Mouse (Mus musculus): ENCODE results near the gene Gsdma2. TPM values are rescaled to one million over a fixed set of nuclear protein-coding genes. Genes with fewer than 3 reads are reported as not detected.
A peak's percentile ranks its signal among the peaks of the same experiment; 100 is the strongest.
"Not testable (repeated sequence)": the region's sequence is repeated elsewhere in the genome, so short reads cannot be mapped to it uniquely, and the experiment has no call there.

Gene Gsdma2
- total and polyA plus RNA-seq, 3 experiments: not detected

- Histone ChIP-seq H3K36me3 (ENCODE audit: control insufficient read depth in 1 of 2, insufficient read depth in 2 of 2, low read length in 2 of 2) (no peaks in the 10 kb centered on the region; a peak in 1 of 4 replicates), H3K4me1 (ENCODE audit: control insufficient read depth in 1 of 2, insufficient read depth in 2 of 2, low read length in 2 of 2) (no peaks in the 10 kb centered on the region), H3K9me3 (replicated peaks; ENCODE audit: insufficient read depth, low read length) (no peaks in the 10 kb centered on the region), H3K9ac (ENCODE audit: control insufficient read depth, low read depth, low read length, poor library complexity, severe bottlenecking) (no peak overlapping the region), H3K4me3 (ENCODE audit: control insufficient read depth in 1 of 2, insufficient read depth in 1 of 2, low read depth in 2 of 2, low read length in 2 of 2) (no peak overlapping the region), H3K27ac (ENCODE audit: control insufficient read depth, low read depth, low read length) (no peak overlapping the region), H3K79me2 (ENCODE audit: control insufficient read depth, insufficient read depth, low read length, poor library complexity) (no peaks in the 10 kb centered on the region), H3K27me3 (ENCODE audit: control insufficient read depth in 1 of 2, insufficient read depth in 2 of 2, low read length in 2 of 2) (peaks cover 1 to 10% of the 10 kb centered on the region in 2 experiments; a peak in 3 of 4 replicates)
- no peak for DNase-seq (ENCODE audit: low read depth, low spot score)
- no peak for TF ChIP-seq RCOR1 (IDR thresholded peaks at IDR 0.05; ENCODE audit: low read depth, low read length)
Observed at GRCm38 (mm10) chr11:98628706-98629105, 17.9 kb upstream of the Gsdma2 start.

DNA sequence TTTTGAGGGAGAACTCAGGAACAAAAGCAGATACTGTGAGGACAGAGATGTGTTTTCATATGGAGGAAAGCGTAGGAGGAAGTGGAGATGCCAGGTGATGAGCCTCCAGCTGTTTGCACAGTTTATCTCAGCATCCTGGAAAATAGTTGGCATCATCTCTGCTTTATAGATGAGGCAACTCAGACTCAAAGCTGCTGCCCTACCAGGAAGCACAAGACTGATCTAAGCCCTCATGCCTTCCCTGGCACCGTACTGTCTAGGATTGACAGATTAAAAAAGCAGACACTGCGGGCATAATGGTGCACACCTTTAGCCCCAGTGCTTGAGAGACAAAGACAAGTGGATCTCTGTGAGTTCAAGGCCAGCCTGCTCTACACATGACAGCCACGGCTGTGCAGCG lies 15.9 kb upstream of the Gsdma2 start:
- H3K27ac ChIP-seq (ENCODE audit: control insufficient read depth, low read depth, low read length): no peak overlapping the region
- H3K4me3 ChIP-seq (ENCODE audit: control insufficient read depth in 1 of 2, insufficient read depth in 1 of 2, low read depth in 2 of 2, low read length in 2 of 2): no peak overlapping the region
- H3K27me3 ChIP-seq (ENCODE audit: control insufficient read depth in 1 of 2, insufficient read depth in 2 of 2, low read length in 2 of 2): peaks cover 1 to 10% of the 10 kb centered on the region in 2 experiments; a peak in 3 of 4 replicates
- no peaks in the 10 kb centered on the region for H3K4me1 ChIP-seq (ENCODE audit: control insufficient read depth in 1 of 2, insufficient read depth in 2 of 2, low read length in 2 of 2)
- no peaks in the 10 kb centered on the region for H3K79me2 ChIP-seq (ENCODE audit: control insufficient read depth, insufficient read depth, low read length, poor library complexity)
- no peaks in the 10 kb centered on the region for H3K9me3 ChIP-seq (replicated peaks; ENCODE audit: insufficient read depth, low read length)
- no peak overlapping the region for H3K9ac ChIP-seq (ENCODE audit: control insufficient read depth, low read depth, low read length, poor library complexity, severe bottlenecking)
- H3K36me3 ChIP-seq (ENCODE audit: control insufficient read depth in 1 of 2, insufficient read depth in 2 of 2, low read length in 2 of 2): no peaks in the 10 kb centered on the region
- TF ChIP-seq HCFC1 (IDR thresholded peaks at IDR 0.05; ENCODE audit: low read depth, low read length) (no peak), ETS1 (IDR thresholded peaks at IDR 0.05; ENCODE audit: low read depth, low read length) (peak; percentile 19; the same call in 1 of the 2 replicates)
- DNase-seq (ENCODE audit: low read depth, low spot score): no peak

GRCm38 (mm10) chr11:98635312-98635970 lies 11.1 kb upstream of the Gsdma2 start:
- H3K4me3 ChIP-seq (ENCODE audit: control insufficient read depth in 1 of 2, insufficient read depth in 1 of 2, low read depth in 2 of 2, low read length in 2 of 2); H3K9ac ChIP-seq (ENCODE audit: control insufficient read depth, low read depth, low read length, poor library complexity, severe bottlenecking); H3K9me3 ChIP-seq (replicated peaks; ENCODE audit: insufficient read depth, low read length); H3K27me3 ChIP-seq (ENCODE audit: control insufficient read depth in 1 of 2, insufficient read depth in 2 of 2, low read length in 2 of 2); H3K27ac ChIP-seq (ENCODE audit: control insufficient read depth, low read depth, low read length); H3K36me3 ChIP-seq (ENCODE audit: control insufficient read depth in 1 of 2, insufficient read depth in 2 of 2, low read length in 2 of 2); H3K79me2 ChIP-seq (ENCODE audit: control insufficient read depth, insufficient read depth, low read length, poor library complexity): not testable (repeated sequence)
- peaks cover 5 to 11% of the 10 kb centered on the region in 2 experiments; a peak in 3 of 4 replicates for H3K4me1 ChIP-seq (ENCODE audit: control insufficient read depth in 1 of 2, insufficient read depth in 2 of 2, low read length in 2 of 2)
- TF ChIP-seq ZC3H11A (IDR thresholded peaks at IDR 0.05; ENCODE audit: low read depth, low read length) (peak; percentile 35; the same call in 1 of the 2 replicates), ELF1 (IDR thresholded peaks at IDR 0.05; ENCODE audit: low read depth, low read length) (peak; percentile 82), HCFC1 (IDR thresholded peaks at IDR 0.05; ENCODE audit: low read depth, low read length) (0 out of 2 replicates have a peak, but pooled peaks have one; percentile 25), CTCF (IDR thresholded peaks at IDR 0.05 in 2 of 3, conservative IDR thresholded peaks at IDR 0.05 in 1 of 3; ENCODE audit: control insufficient read depth in 1 of 3, insufficient read depth in 1 of 3, low read depth in 2 of 3, low read length in 3 of 3, poor library complexity in 1 of 3, severe bottlenecking in 1 of 3) (peak; percentile 38 to 69 (median 66)), SMC3 (IDR thresholded peaks at IDR 0.05; ENCODE audit: low read depth, low read length) (peak; percentile 49), RAD21 (IDR thresholded peaks at IDR 0.05; ENCODE audit: low read depth, low read length) (peak; percentile 49)
- DNase-seq (ENCODE audit: low read depth, low spot score): peak; percentile 68
